14 mouse cellular contexts compared by ENCODE assay signal in genomic region chr5:91722982-91723381, GRCm38 (mm10).
DNase-seq lines count a peak whose midpoint lies in the region; ATAC-seq and TF ChIP-seq lines count a peak whose summit lies in the region.
"Had no signal": no experiment of that assay in that cellular context is flagged by ENCODE, and none has a peak within 500 bp of the region (broad histone marks: within the 10 kb centered on the region; RNA-seq: fewer than 3 reads in every experiment).

No protein-coding gene starts in this region.

- peak; percentile 85 for ATAC-seq in embryonic facial prominence, embryonic 14.5 days (ENCODE audit: low read depth)
- peak; percentile 63; the same call in 1 of the 2 replicates for ATAC-seq in midbrain, embryonic 16.5 days
- ATAC-seq in liver, postnatal 0 days, result no peak

- TF ChIP-seq CTCF in heart, adult 2 months (IDR thresholded peaks at IDR 0.05), result no peak
- TF ChIP-seq CTCF in liver, postnatal 0 days (IDR thresholded peaks at IDR 0.05; ENCODE audit: low read depth), result no peak

- intact Hi-C loops in heart, adult 2 months (cut with DNase I), result no loop called here

- H3K27me3 ChIP-seq in heart, adult 2 months (ENCODE audit: control insufficient read depth, insufficient read depth, low read length), result no peaks in the 10 kb centered on the region
- no peaks in the 10 kb centered on the region for H3K27me3 ChIP-seq in embryonic facial prominence, embryonic 14.5 days (replicated peaks; ENCODE audit: control insufficient read depth, insufficient read depth, low read length)
- no peaks in the 10 kb centered on the region for H3K27me3 ChIP-seq in limb, embryonic 10.5 days (ENCODE audit: low read depth, poor library complexity, severe bottlenecking)
- H3K27me3 ChIP-seq in midbrain, embryonic 16.5 days (ENCODE audit: control insufficient read depth, insufficient read depth, low read depth, low read length), result peaks cover 21% of the 10 kb centered on the region
- no peaks in the 10 kb centered on the region for H3K27me3 ChIP-seq in liver, postnatal 0 days (ENCODE audit: insufficient read depth, low read length)

- H3K4me2 ChIP-seq in embryonic facial prominence, embryonic 14.5 days (ENCODE audit: low read depth, low read length), result no peak overlapping the region
- no peak overlapping the region for H3K4me2 ChIP-seq in midbrain, embryonic 16.5 days (ENCODE audit: low read length)
- H3K4me2 ChIP-seq in liver, postnatal 0 days (ENCODE audit: low read depth, low read length), result no peak overlapping the region

- H3K27ac ChIP-seq in heart, adult 2 months, result no peak overlapping the region
- H3K27ac ChIP-seq in embryonic facial prominence, embryonic 14.5 days (replicated peaks; ENCODE audit: low read depth, low read length), result 0 out of 2 replicates have a peak overlapping the region, but pooled peaks have one; percentile 18
- H3K27ac ChIP-seq in limb, embryonic 10.5 days, result peak overlapping the region; percentile 61; the same call in 1 of the 2 replicates
- no peak overlapping the region for H3K27ac ChIP-seq in midbrain, embryonic 16.5 days (ENCODE audit: low read length)
- H3K27ac ChIP-seq in liver, postnatal 0 days (ENCODE audit: low read depth), result no peak overlapping the region

- H3K79me2 ChIP-seq in heart, adult 2 months (replicated peaks; ENCODE audit: control insufficient read depth, insufficient read depth, low read length), result no peaks in the 10 kb centered on the region

- no peak for TF ChIP-seq POLR2A in heart, adult 2 months (IDR thresholded peaks at IDR 0.05; ENCODE audit: insufficient read depth, low read depth, low read length)

- no peaks in the 10 kb centered on the region for H3K4me1 ChIP-seq in heart, adult 2 months (ENCODE audit: control insufficient read depth, insufficient read depth, low read length)
- H3K4me1 ChIP-seq in embryonic facial prominence, embryonic 14.5 days (ENCODE audit: control insufficient read depth, insufficient read depth, low read length), result 0 out of 2 replicates have a peak, but pooled peaks cover 8% of the 10 kb centered on the region
- H3K4me1 ChIP-seq in limb, embryonic 10.5 days, result peaks cover 32% of the 10 kb centered on the region
- 0 out of 2 replicates have a peak, but pooled peaks cover 3% of the 10 kb centered on the region for H3K4me1 ChIP-seq in midbrain, embryonic 16.5 days (ENCODE audit: control insufficient read depth, insufficient read depth, low read length)
- peaks cover 13% of the 10 kb centered on the region for H3K4me1 ChIP-seq in liver, postnatal 0 days (ENCODE audit: insufficient read depth)

- H3K9ac ChIP-seq in heart, adult 2 months (ENCODE audit: low read depth, low read length), result no peak overlapping the region
- no peak overlapping the region for H3K9ac ChIP-seq in embryonic facial prominence, embryonic 14.5 days (ENCODE audit: low read depth, low read length)
- no peak overlapping the region for H3K9ac ChIP-seq in midbrain, embryonic 16.5 days (ENCODE audit: low read depth, low read length)
- H3K9ac ChIP-seq in liver, postnatal 0 days (replicated peaks), result no peak overlapping the region

- TF ChIP-seq EP300 in heart, adult 2 months (IDR thresholded peaks at IDR 0.05; ENCODE audit: insufficient read depth, low read depth, low read length), result no peak
- TF ChIP-seq EP300 in liver, postnatal 0 days (IDR thresholded peaks at IDR 0.05; ENCODE audit: low read depth), result no peak

- no peak overlapping the region for H3K4me3 ChIP-seq in heart, adult 2 months
- no peak overlapping the region for H3K4me3 ChIP-seq in embryonic facial prominence, embryonic 14.5 days (ENCODE audit: low read depth, low read length)
- no peak overlapping the region for H3K4me3 ChIP-seq in limb, embryonic 10.5 days
- H3K4me3 ChIP-seq in midbrain, embryonic 16.5 days (ENCODE audit: low read depth, low read length), result no peak overlapping the region
- no peak overlapping the region for H3K4me3 ChIP-seq in liver, postnatal 0 days (ENCODE audit: low read depth, low read length)

- peak; percentile 9 for DNase-seq in heart, adult 11 months
- DNase-seq in heart, adult 2 months, result no peak
- peak; percentile 89 for DNase-seq in embryonic facial prominence, embryonic 14.5 days (ENCODE audit: low spot score)
- peak; percentile 37 for DNase-seq in limb, embryonic 10.5 days (ENCODE audit: low spot score)
- DNase-seq in urinary bladder, adult 2 months (ENCODE audit: low spot score), result no peak
- no peak for DNase-seq in liver, postnatal 0 days
- DNase-seq in kidney, adult 18-20 months, result no peak
- DNase-seq: cerebellum, adult 11-12 months; heart, postnatal 14 days; kidney, adult 2 months; lung, adult 2 months; right cerebral cortex, postnatal 25 days; thymus, postnatal 14 days had no signal

- H3K36me3 ChIP-seq in heart, adult 2 months (ENCODE audit: control insufficient read depth, insufficient read depth, low read length), result no peaks in the 10 kb centered on the region
- H3K36me3 ChIP-seq in embryonic facial prominence, embryonic 14.5 days (ENCODE audit: control insufficient read depth, insufficient read depth, low read length), result no peaks in the 10 kb centered on the region
- no peaks in the 10 kb centered on the region for H3K36me3 ChIP-seq in limb, embryonic 10.5 days
- H3K36me3 ChIP-seq in midbrain, embryonic 16.5 days (ENCODE audit: control insufficient read depth, insufficient read depth, low read length), result no peaks in the 10 kb centered on the region
- H3K36me3 ChIP-seq in liver, postnatal 0 days (replicated peaks; ENCODE audit: insufficient read depth, low read length), result no peaks in the 10 kb centered on the region

- no peaks in the 10 kb centered on the region for H3K9me3 ChIP-seq in embryonic facial prominence, embryonic 14.5 days (ENCODE audit: control insufficient read depth, low read length)
- no peaks in the 10 kb centered on the region for H3K9me3 ChIP-seq in limb, embryonic 10.5 days (replicated peaks)
- H3K9me3 ChIP-seq in midbrain, embryonic 16.5 days (replicated peaks; ENCODE audit: control insufficient read depth, low read length, poor library complexity, severe bottlenecking), result no peaks in the 10 kb centered on the region
- H3K9me3 ChIP-seq in liver, postnatal 0 days (ENCODE audit: low read length), result no peaks in the 10 kb centered on the region

- 73% methylated on average over 5 of the region's 5 CpGs for WGBS in heart, adult 2 months
- WGBS in embryonic facial prominence, embryonic 14.5 days, result 9% methylated on average over 5 of the region's 5 CpGs
- 15% methylated on average over 5 of the region's 5 CpGs for WGBS in limb, embryonic 10.5 days
- WGBS in midbrain, embryonic 16.5 days, result 8% methylated on average over 5 of the region's 5 CpGs
- 67% methylated on average over 5 of the region's 5 CpGs for WGBS in liver, postnatal 0 days (ENCODE audit: insufficient replicate concordance)

Comparison
In these comparisons a context has a peak if more than half of its experiments do, and no peak if none do; other contexts are left out.
1. DNase-seq: peak in heart, adult 11 months (single experiment), embryonic facial prominence, embryonic 14.5 days (single experiment) and limb, embryonic 10.5 days (single experiment); none in heart, adult 2 months (0 of 2), urinary bladder, adult 2 months (single experiment), liver, postnatal 0 days (single experiment) and kidney, adult 18-20 months (single experiment).
2. H3K27ac ChIP-seq: peak in embryonic facial prominence, embryonic 14.5 days (single experiment) and limb, embryonic 10.5 days (single experiment); none in heart, adult 2 months (single experiment), midbrain, embryonic 16.5 days (single experiment) and liver, postnatal 0 days (single experiment).